Mouse (Mus musculus) midbrain, embryonic 14.5 days (tissue): Measurements from ENCODE around the gene Twistnb. TPM values are rescaled to one million over a fixed set of nuclear protein-coding genes. Genes with fewer than 3 reads are reported as not detected.

Experiments used
- ATAC-seq: fragments of 200-750 bp; cut with Nextera tagmentation; 2 replicates; pipeline ENCODE4 v1.8.0; 2017; ENCODE audit warnings: moderate number of reproducible peaks, moderate library complexity; ENCODE audit not compliant: low FRiP score, low TSS enrichment
- DNase-seq: peaks from one replicate; pipeline ENCODE4 v3.0.0-alpha.2; 2015
- H3K27ac ChIP-seq: fragments of 300-500 bp; sonication (generic); replicated peaks from 2 replicates; pipeline ENCODE4 v1.5.1; 2014; ENCODE audit warnings: mild to moderate bottlenecking, low read depth, low read length, moderate library complexity
- H3K27me3 ChIP-seq: fragments of 300-500 bp; sonication (generic); 2 replicates; pipeline ENCODE4 v1.6.1; 2014; ENCODE audit warnings: low read length, control low read depth, mixed read lengths; ENCODE audit not compliant: control insufficient read depth, insufficient read depth
- H3K36me3 ChIP-seq: fragments of 300-500 bp; sonication (generic); 2 replicates; pipeline ENCODE4 v1.6.1; 2014; ENCODE audit warnings: low read length, control low read depth; ENCODE audit not compliant: control insufficient read depth, insufficient read depth
- H3K4me1 ChIP-seq: fragments of 300-500 bp; sonication (generic); 2 replicates; pipeline ENCODE4 v1.6.1; 2014; ENCODE audit warnings: mild to moderate bottlenecking, antibody characterized with exemption, low read length, control low read depth; ENCODE audit not compliant: control insufficient read depth, insufficient read depth
- H3K4me2 ChIP-seq: fragments of 300-500 bp; sonication (generic); 2 replicates; pipeline ENCODE4 v1.6.1; 2014; ENCODE audit warnings: mild to moderate bottlenecking, low read length, moderate library complexity
- H3K4me3 ChIP-seq: fragments of 300-500 bp; sonication (generic); replicated peaks from 2 replicates; pipeline ENCODE4 v1.5.1; 2014; ENCODE audit warnings: low read depth, low read length
- H3K9ac ChIP-seq: fragments of 300-500 bp; sonication (generic); replicated peaks from 2 replicates; pipeline ENCODE4 v1.6.1; 2014; ENCODE audit warnings: mild to moderate bottlenecking, low read length, moderate library complexity
- H3K9me3 ChIP-seq: fragments of 300-500 bp; sonication (generic); 2 replicates; pipeline ENCODE4 v1.6.1; 2016; ENCODE audit warnings: low read length, control low read depth, mixed read lengths; ENCODE audit not compliant: control insufficient read depth
- WGBS: fragments of 180-500 bp; shearing (Covaris S2); extraction: QIAGEN DNeasy Blood & Tissue Kit; methylation state at CpG from one replicate; pipeline ENCODE4 v1.1.7; 2014; 5-methylcytosine and 5-hydroxymethylcytosine counted together
- polyA plus RNA-seq: library from polyadenylated mRNA; unstranded; fragments of >200 nt; fragmentation: Nextera tagmentation; extraction: Ambion mirVana; gene quantifications from 2 replicates; pipeline ENCODE4 v1.2.1, GENCODE M21; 2014

Gene Twistnb
- polyA plus RNA-seq, 1 experiment from 2014 or later = 61.8 TPM

- Histone ChIP-seq H3K36me3 (no peaks in the 10 kb centered on the region), H3K4me3 (no peak overlapping the region), H3K9ac (no peak overlapping the region), H3K9me3 (no peaks in the 10 kb centered on the region), H3K27ac (no peak overlapping the region), H3K4me2 (no peak overlapping the region), H3K4me1 (no peaks in the 10 kb centered on the region), H3K27me3 (no peaks in the 10 kb centered on the region)
- 88% methylated on average over 2 of the region's 2 CpGs for WGBS
- ATAC-seq (no peak), DNase-seq (no peak)
Measured at GRCm38 (mm10) chr12:33482931-33483330, 53.5 kb downstream of the Twistnb start.

Other genes with a start within 250 kb of the Twistnb start
- gene Efcab10, start 34.8 kb upstream of the Twistnb start, polyA plus RNA-seq = 2.9 and 3.4 TPM in 2 replicates